Mouse (Mus musculus) forebrain, embryonic 12.5 days (tissue): Measurements from ENCODE around the gene 4933425L06Rik. TPM values are rescaled to one million over a fixed set of nuclear protein-coding genes. Genes with fewer than 3 reads are reported as not detected.

Experiments
- ATAC-seq: fragments of 200-750 bp; cut with Nextera tagmentation; 2 replicates; pipeline ENCODE4 v1.8.0; 2017; ENCODE audit warnings: moderate TSS enrichment; ENCODE audit not compliant: low FRiP score
- H3K27ac ChIP-seq: fragments of 300-500 bp; sonication (generic); 2 replicates; pipeline ENCODE4 v1.5.1; 2016; ENCODE audit warnings: mild to moderate bottlenecking
- H3K27me3 ChIP-seq: fragments of 300-500 bp; sonication (generic); 2 replicates; pipeline ENCODE4 v1.6.1; 2016; ENCODE audit warnings: mild to moderate bottlenecking
- H3K36me3 ChIP-seq: fragments of 300-500 bp; sonication (generic); replicated peaks from 2 replicates; pipeline ENCODE4 v1.6.1; 2016; ENCODE audit warnings: mild to moderate bottlenecking
- H3K4me1 ChIP-seq: fragments of 300-500 bp; sonication (generic); 2 replicates; pipeline ENCODE4 v1.6.1; 2016
- H3K4me2 ChIP-seq: fragments of 300-500 bp; sonication (generic); 2 replicates; pipeline ENCODE4 v1.6.1; 2016; ENCODE audit warnings: mild to moderate bottlenecking, moderate library complexity
- H3K4me3 ChIP-seq: fragments of 300-500 bp; sonication (generic); replicated peaks from 2 replicates; pipeline ENCODE4 v1.5.1; 2016; ENCODE audit warnings: mild to moderate bottlenecking
- H3K9ac ChIP-seq: fragments of 300-500 bp; sonication (generic); 2 replicates; pipeline ENCODE4 v1.6.1; 2016; ENCODE audit warnings: mild to moderate bottlenecking
- H3K9me3 ChIP-seq: fragments of 300-500 bp; sonication (generic); 2 replicates; pipeline ENCODE4 v1.6.1; 2016
- WGBS: fragments of 180-500 bp; shearing (Covaris S2); methylation state at CpG from one replicate; pipeline ENCODE4 v1.1.7; 2016; 5-methylcytosine and 5-hydroxymethylcytosine counted together
- polyA plus RNA-seq: library from polyadenylated mRNA; unstranded; fragments of >200 nt; fragmentation: Nextera tagmentation; extraction: Ambion mirVana; gene quantifications from 2 replicates; pipeline ENCODE4 v1.2.1, GENCODE M21; 2016

The 4933425L06Rik gene
- polyA plus RNA-seq, 1 experiment from 2014 or later = not detected

- no peak for ATAC-seq
- H3K9ac ChIP-seq = no peak overlapping the region
- H3K27ac ChIP-seq = no peak overlapping the region
- H3K4me1 ChIP-seq = no peaks in the 10 kb centered on the region; the same call in 1 of the 2 replicates
- no peaks in the 10 kb centered on the region for H3K9me3 ChIP-seq
- H3K27me3 ChIP-seq = no peaks in the 10 kb centered on the region
- H3K36me3 ChIP-seq = no peaks in the 10 kb centered on the region
- H3K4me2 ChIP-seq = no peak overlapping the region
- 66% methylated on average over 1 of the region's 1 CpGs for WGBS
- H3K4me3 ChIP-seq = no peak overlapping the region
Measured at GRCm38 (mm10) chr13:105146827-105147226, 64.9 kb downstream of the 4933425L06Rik start.

- Histone ChIP-seq H3K27me3 (no peaks in the 10 kb centered on the region), H3K4me3 (no peak overlapping the region), H3K9me3 (no peaks in the 10 kb centered on the region), H3K27ac (no peak overlapping the region), H3K9ac (no peak overlapping the region), H3K4me1 (no peaks in the 10 kb centered on the region; the same call in 1 of the 2 replicates), H3K4me2 (no peak overlapping the region), H3K36me3 (no peaks in the 10 kb centered on the region)
- ATAC-seq = no peak
- WGBS = 74% methylated on average over 4 of the region's 4 CpGs
Measured at GRCm38 (mm10) chr13:105147795-105148418, 66.0 kb downstream of the 4933425L06Rik start.

GRCm38 (mm10) chr13:105150006-105150405, 68.1 kb downstream of the 4933425L06Rik start:
- Histone ChIP-seq H3K9me3 (no peaks in the 10 kb centered on the region), H3K36me3 (no peaks in the 10 kb centered on the region), H3K4me2 (no peak overlapping the region), H3K4me3 (no peak overlapping the region), H3K4me1 (no peaks in the 10 kb centered on the region; the same call in 1 of the 2 replicates), H3K27me3 (no peaks in the 10 kb centered on the region), H3K9ac (no peak overlapping the region), H3K27ac (no peak overlapping the region)
- WGBS = 90% methylated on average over 3 of the region's 3 CpGs
- ATAC-seq = no peak

GRCm38 (mm10) chr13:105153955-105154354, 72.0 kb downstream of the 4933425L06Rik start:
- Histone ChIP-seq H3K4me3 (no peak overlapping the region), H3K4me1 (no peaks in the 10 kb centered on the region), H3K4me2 (no peak overlapping the region), H3K27ac (no peak overlapping the region), H3K36me3 (no peaks in the 10 kb centered on the region), H3K9ac (no peak overlapping the region), H3K9me3 (no peaks in the 10 kb centered on the region), H3K27me3 (no peaks in the 10 kb centered on the region)
- WGBS = 56% methylated on average over 4 of the region's 4 CpGs
- 0 out of 2 replicates have a peak, but pooled peaks have one; percentile 45 for ATAC-seq

GRCm38 (mm10) chr13:105165441-105165840, 83.5 kb downstream of the 4933425L06Rik start:
- 84% methylated on average over 6 of the region's 6 CpGs for WGBS
- Histone ChIP-seq H3K4me2 (no peak overlapping the region), H3K27me3 (no peaks in the 10 kb centered on the region), H3K9me3 (no peaks in the 10 kb centered on the region), H3K4me3 (no peak overlapping the region), H3K4me1 (no peaks in the 10 kb centered on the region), H3K36me3 (no peaks in the 10 kb centered on the region), H3K9ac (no peak overlapping the region), H3K27ac (no peak overlapping the region)
- ATAC-seq = no peak

Other genes starting within 250 kb of the 4933425L06Rik start
- gene Shisal2b, start 218.2 kb upstream of the 4933425L06Rik start, polyA plus RNA-seq = not detected in 2 replicates
- 1.5 and 1.7 TPM in 2 replicates for gene Rgs7bp, start 27.2 kb upstream of the 4933425L06Rik start, polyA plus RNA-seq
- 17.9 and 19.0 TPM in 2 replicates for gene Rnf180, start 212.7 kb downstream of the 4933425L06Rik start, polyA plus RNA-seq